Mouse (Mus musculus) brain, embryonic 14.5 days (tissue): ENCODE results near the gene Atp1b3.

Source experiments
- CTCF ChIP-seq: fragments of 200-500 bp; IDR thresholded peaks from 2 replicates; pipeline ENCODE4 v1.5.1; 2012; ENCODE audit warnings: inconsistent platforms, mild to moderate bottlenecking, moderate library complexity, borderline replicate concordance; ENCODE audit not compliant: insufficient read depth, insufficient read length; ENCODE audit errors: extremely low read depth
- POLR2A ChIP-seq: fragments of 200-500 bp; IDR thresholded peaks from 2 replicates; pipeline ENCODE4 v1.6.1; 2012; ENCODE audit warnings: mild to moderate bottlenecking, inconsistent platforms, borderline replicate concordance; ENCODE audit not compliant: poor library complexity, insufficient read depth, insufficient read length, severe bottlenecking; ENCODE audit errors: extremely low read depth

DNA sequence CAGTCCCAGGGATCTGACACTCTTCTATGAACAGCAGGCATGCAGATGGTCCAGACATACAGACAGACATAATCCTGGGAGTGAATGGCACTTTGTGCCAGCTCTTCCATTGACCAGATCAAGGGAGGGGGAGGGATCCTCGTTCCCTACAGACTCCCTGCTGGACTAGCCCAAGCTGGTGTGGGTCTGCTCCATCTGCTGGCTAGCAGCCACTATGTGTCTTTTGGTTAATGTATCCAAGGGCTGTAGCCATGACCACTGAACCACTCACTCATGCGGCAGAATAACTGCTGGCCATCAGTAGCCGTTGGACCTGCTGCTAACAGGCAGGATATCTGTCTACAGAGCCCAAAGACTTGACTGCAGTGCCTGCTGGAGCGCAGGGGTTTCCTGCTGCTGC is 39.7 kb downstream of the Atp1b3 start:
- TF ChIP-seq CTCF (no peak), POLR2A (no peak)
